Mouse (Mus musculus): ENCODE measurements around the gene Atg7.

DNA sequence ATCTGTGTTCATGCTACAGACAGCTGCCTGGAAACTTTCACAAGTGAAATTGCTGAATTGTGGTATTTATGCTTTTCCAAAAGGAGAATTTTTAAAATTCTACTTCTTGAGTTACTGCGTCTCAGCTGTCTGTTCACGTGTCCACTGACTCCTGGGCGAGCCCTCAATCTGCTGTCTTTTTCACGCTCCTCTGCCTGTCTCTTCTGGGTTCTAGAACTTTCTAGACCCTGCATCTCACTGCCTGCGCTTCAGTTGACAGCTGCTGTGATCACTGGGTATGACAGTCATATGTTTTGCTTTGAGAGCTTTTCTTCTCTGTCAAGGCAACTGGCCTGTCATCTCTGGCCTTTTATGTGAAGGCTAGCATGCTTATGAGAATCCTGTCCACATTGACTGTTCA lies 132.3 kb downstream of the Atg7 start:
- TF ChIP-seq CTCF (IDR thresholded peaks at IDR 0.05; ENCODE audit: low read depth, low read length) (no peak), POLR2A (IDR thresholded peaks at IDR 0.05; ENCODE audit: extremely low read depth, insufficient read depth, low read length) (no peak)
